Mouse (Mus musculus) layer of hippocampus, adult 6 months (tissue): ENCODE results near the gene Mbnl1. TPM values are rescaled to one million over a fixed set of nuclear protein-coding genes. Genes with fewer than 3 reads are reported as not detected.

Experiments used
- long read RNA-seq, 2 experiments: library from polyadenylated mRNA; unstranded; transcript quantifications; one replicate each; pipeline ENCODE4 v2.0.0; 2019 to 2020
- polyA plus RNA-seq: library from polyadenylated mRNA; unstranded; fragments of <200 nt; fragmentation: Nextera tagmentation; gene quantifications from 2 replicates; pipeline ENCODE4 v1.2.3, GENCODE M21; 2021

Gene Mbnl1
- 142 and 238 TPM in 2 replicates for polyA plus RNA-seq
- long read RNA-seq, experiment 1, full-length matches to known transcripts: 7 of 41 reads
- long read RNA-seq, experiment 1, partial matches to known transcripts: 16 of 41 reads
- long read RNA-seq, experiment 1, other reads (novel, unspliced or antisense): 18 of 41 reads
- long read RNA-seq, experiment 2, full-length matches to known transcripts: 8 of 69 reads
- long read RNA-seq, experiment 2, partial matches to known transcripts: 17 of 69 reads
- long read RNA-seq, experiment 2, other reads (novel, unspliced or antisense): 44 of 69 reads

DNA sequence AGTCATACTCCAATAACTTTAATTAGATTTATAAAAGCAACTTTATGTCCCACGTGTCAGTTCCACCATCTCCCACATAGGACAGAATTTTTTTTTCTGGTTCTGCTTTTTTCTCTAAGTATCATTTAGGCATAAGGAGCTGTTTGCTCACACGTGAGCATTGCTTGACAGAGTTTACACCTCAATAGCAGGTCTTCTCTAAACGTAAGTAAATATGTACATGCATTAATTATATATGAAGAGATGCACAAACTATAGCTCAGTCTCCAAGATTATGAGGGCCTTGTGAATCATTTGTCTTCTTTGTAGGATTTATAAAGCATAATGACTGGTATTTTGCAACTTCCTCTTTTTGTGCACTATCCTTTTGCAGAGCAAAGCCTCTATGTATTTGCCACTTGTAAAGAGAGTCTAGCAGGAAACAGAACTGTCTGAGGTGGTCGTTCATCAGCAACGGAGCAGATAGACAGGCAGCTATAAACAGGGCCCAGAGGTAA is at the start of gene Mbnl1:
Gene Mbnl1 (plus strand): TSS at position 150 of the 497 bp plus-strand sequence.

